Mouse (Mus musculus) left cerebral cortex, adult 6 months (tissue): ENCODE results near the gene Serinc4. TPM values are rescaled to one million over a fixed set of nuclear protein-coding genes. Genes with fewer than 3 reads are reported as not detected.

Experiments
- long read RNA-seq, 2 experiments: library from polyadenylated mRNA; unstranded; transcript quantifications; one replicate each; pipeline ENCODE4 v2.0.0; 2019 to 2020
- polyA plus RNA-seq: library from polyadenylated mRNA; unstranded; fragments of <200 nt; fragmentation: Nextera tagmentation; gene quantifications from 2 replicates; pipeline ENCODE4 v1.2.3, GENCODE M21; 2021

The Serinc4 gene
- 0.21 TPM in 1 of 2 replicates, not detected in the other for polyA plus RNA-seq
- long read RNA-seq, experiment 1, partial matches to known transcripts: 0 of 1 reads
- long read RNA-seq, experiment 1, other reads (novel, unspliced or antisense): 1 of 1 reads
- long read RNA-seq, experiment 2: 0 reads

DNA sequence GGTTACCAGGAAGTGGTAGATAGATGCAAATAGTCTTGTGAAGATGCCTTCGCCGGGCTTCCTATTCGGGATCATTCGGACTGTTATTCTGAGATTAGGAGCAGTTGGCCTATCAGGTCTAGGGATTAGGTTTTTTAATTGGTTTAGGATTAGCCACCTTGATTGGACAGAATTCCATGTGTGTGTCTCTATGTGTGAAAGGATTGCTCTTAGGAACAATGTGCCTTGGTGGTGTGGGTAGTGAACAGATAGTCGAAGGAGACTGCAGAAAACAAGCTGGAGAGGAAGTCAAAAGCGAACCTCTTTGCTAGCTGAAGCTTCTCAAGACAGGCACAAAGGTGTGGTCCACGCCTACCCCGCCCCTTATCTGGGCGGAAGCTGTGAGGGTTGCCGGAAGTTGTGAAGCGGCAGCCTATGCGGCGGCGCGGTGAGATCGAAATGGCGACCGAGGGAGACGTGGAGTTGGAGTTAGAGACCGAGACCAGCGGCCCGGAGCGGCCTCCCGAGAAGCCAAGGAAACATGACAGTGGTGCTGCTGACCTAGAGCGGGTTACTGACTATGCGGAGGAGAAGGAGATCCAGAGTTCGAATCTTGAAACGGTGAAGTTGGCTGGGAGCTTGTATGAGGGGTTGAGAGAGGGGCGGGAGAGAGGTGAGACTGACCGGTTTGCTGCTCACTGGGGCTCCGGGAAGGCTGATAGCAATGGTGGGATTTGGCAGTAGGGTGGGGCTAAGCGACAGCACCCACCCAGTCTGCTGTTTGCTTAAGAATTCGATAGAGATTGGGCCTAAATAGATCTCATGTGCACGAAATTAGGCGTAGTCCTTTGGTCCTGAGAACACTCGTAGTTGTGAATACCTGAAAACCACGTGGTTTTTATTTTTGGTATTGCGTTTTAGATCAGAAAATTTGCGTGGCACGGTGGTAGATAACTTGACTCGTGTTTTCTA, at the start of gene Serinc4:
Gene Serinc4, minus strand, starts transcription at position 90 of the 951 bp plus-strand sequence.

DNA sequence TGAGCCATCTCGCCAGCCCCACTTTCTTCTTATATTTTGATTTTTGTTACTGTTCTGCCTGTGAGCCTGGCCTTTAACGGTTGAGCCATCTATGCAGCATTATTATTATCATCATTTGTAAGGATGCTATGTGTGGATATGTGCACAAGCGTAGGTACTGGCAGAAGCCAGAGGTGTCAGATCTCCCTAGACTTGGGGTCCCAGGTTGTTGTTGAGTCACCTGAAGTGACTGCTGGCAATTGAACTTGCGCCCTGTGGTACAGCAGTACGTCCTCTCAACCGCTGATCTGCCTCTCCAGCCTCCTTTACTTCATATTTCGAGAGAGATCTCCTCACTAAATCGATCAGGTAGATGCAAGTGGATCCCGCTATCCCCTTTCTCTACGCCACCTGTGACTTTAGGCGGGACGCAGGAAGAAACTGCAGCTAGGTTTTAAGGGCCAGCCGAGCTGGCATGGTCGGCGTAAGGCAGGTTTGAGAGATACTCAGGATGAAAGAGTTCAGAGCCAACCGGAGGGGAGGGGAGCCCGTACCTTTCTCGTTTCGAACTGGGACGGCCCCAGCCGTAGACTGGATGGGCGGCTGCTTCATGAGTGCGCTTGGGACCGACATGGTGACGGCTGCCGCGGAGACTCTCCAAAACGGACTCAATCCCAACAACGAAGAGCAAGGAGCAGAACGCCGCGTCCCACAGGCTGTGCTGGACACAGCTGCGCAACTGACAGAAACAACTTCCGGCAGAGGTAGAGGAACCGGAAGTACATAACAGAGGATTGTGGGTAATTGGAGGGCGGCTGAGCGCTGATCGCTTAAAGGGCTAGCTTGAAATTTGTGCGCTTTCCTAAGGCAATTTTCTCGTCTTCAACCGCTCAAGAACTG, 17.0 kb upstream of the Serinc4 start, which contains the start of gene Mfap1b:
Gene Mfap1b, minus strand, starts transcription at position 767 of the 879 bp plus-strand sequence.

DNA sequence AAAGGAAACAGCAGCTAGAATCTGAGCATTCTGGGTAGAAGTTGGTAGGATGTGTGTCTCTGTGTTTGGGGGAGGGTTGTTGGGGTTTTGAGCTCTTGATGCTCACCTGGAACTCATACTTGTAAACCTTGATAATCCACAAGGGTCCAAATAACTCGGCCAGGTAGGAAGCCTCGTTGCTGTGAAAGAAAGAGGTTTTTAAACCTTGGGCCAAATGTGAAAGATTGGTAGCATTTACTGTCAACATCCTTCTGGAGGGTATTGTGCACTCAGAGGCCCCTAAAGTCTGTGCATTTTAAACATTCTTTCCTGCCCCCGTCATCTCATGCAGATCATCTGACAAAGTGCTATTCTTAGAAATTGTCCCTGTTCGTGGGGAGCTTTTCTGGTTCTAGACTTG, 3.6 kb downstream of the Serinc4 start, which contains the start of gene Hypk:
Gene Hypk, plus strand, starts transcription at position 301 of the 400 bp plus-strand sequence.

DNA sequence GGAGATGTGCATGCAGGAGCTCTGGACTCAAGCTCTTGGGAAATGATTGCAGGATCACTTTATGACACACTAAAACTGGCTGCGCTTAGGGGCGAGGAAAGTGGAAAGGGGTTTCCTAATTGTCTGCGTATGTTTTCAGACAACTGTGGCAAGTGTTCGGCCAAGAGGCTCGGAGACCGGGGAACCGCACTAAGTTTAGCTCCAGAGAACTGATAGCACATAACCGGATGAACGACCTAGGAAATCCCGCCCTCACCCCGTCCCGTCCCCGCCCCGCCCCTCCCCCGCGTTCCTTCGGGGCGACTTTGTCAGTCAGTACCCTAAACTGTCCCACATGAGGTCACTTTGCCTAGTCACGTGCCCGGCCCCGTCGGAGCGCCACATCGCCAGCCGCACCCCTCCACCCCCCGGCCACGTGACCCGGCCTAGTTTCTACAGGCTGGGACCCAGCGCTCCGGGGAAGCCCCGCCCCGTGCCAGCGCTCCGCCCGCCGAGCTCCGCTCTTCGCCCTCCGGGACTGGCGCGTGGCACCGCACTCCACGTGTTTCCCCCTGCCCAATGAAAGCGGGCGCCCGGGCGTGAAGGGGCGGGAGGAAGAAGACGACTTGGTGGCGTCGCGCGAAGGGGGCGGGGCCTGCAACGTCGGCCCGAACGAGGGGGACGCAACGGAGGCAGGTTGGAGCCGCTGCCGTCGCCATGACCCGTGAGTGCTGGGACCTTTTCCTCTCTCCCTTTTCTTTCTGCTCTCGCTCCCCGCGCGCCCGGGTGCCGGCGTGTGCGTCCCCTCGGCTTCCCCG, 7.6 kb downstream of the Serinc4 start, which contains the start of gene Serf2:
Gene Serf2, plus strand, starts transcription at position 457 of the 797 bp plus-strand sequence.

DNA sequence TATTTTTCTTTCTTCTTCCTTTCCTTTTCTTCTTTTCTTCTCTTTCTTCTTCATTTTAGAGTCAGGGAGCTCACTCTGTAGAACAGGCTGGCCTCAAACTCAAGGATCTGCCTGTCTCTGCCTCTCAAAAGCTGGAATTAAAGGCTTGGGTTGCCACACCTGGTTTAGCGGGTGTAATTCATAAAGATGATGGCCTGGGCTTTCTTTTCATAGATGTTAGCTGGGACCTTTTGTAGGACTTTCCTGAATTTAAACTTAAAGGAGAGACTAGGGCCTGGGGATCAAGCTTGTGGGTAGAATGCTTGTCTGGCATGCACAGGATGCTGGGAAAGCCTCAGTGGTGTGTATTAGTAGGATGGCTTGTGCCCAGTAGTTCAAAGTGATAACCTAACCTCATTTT, 12.4 kb downstream of the Serinc4 start, which contains the start of gene Ell3:
Gene Ell3, minus strand, starts transcription at position 101 of the 400 bp plus-strand sequence.

DNA sequence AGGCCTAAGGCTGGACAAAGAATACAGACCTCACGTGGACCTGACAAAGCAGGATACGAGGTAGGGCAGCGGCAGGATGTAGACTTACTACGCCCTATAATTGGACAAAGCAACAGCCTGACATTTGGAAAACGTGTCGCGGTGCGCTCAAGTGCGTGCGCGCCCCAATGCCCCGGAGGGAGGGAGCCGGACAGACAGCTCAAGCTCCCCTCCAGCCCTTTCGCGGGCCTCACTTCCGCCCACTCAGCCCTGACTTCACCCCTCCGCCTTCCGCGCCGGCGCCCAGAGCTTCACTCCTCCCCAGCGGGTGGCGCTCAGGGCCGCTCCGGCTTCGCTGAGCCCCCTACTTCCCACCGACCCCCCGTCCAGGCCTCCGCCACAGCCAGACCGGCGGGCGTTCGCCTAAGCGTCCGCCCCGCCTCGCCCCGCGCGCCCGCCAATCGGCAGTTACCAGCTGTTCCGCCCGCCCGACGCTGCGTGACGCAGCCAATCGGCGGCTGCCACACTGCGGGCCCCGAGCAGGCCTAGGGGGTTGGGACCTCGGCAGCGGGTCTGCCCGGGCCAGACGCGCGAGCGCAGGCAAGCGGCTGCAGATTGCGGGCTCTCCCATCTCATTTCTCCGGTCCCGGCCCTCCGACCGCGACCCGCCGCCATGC, 43.1 kb downstream of the Serinc4 start, which contains the start of the genes Pdia3 and Catsper2:
Gene Pdia3, plus strand, starts transcription at position 389 of the 656 bp plus-strand sequence.
Gene Catsper2, minus strand, starts transcription at position 406 of the 656 bp plus-strand sequence.

Other genes starting within 250 kb of the Serinc4 start
- 20.2 and 28.1 TPM in 2 replicates for gene Trp53bp1, start 185.4 kb downstream of the Serinc4 start, polyA plus RNA-seq
- gene Map1a, start 167.2 kb downstream of the Serinc4 start, polyA plus RNA-seq: 116 and 149 TPM in 2 replicates
- 24.7 and 28.6 TPM in 2 replicates for gene Ppip5k1, start 101.4 kb downstream of the Serinc4 start, polyA plus RNA-seq
- 304 and 453 TPM in 2 replicates for gene Ckmt1, start 99.1 kb downstream of the Serinc4 start, polyA plus RNA-seq
- gene Strc, start 69.6 kb downstream of the Serinc4 start, polyA plus RNA-seq: 0.04 TPM in 1 of 2 replicates, not detected in the other
- 77.7 and 103 TPM in 2 replicates for gene Pdia3, start 43.0 kb downstream of the Serinc4 start, polyA plus RNA-seq
- gene Catsper2, start 43.0 kb downstream of the Serinc4 start, polyA plus RNA-seq: 0.81 and 1.7 TPM in 2 replicates
- 0.90 and 1.5 TPM in 2 replicates for gene Ell3, start 12.5 kb downstream of the Serinc4 start, polyA plus RNA-seq
- 612 and 693 TPM in 2 replicates for gene Serf2, start 7.6 kb downstream of the Serinc4 start, polyA plus RNA-seq
- 97.5 and 119 TPM in 2 replicates for gene Hypk, start 3.5 kb downstream of the Serinc4 start, polyA plus RNA-seq
- 37.3 and 49.3 TPM in 2 replicates for gene Mfap1b, start 17.3 kb upstream of the Serinc4 start, polyA plus RNA-seq
- gene Mfap1a, start 49.9 kb upstream of the Serinc4 start, polyA plus RNA-seq: 11.3 and 13.6 TPM in 2 replicates
- 1.5 and 1.7 TPM in 2 replicates for gene Wdr76, start 49.9 kb upstream of the Serinc4 start, polyA plus RNA-seq